Mouse (Mus musculus): ENCODE data around the gene Toporsl.

Toporsl gene

GRCm38 (mm10) chr4:52595927-52596326, at the start of gene Toporsl:
Toporsl (plus strand) TSS chr4:52596274.
- DNase-seq (ENCODE audit: low read depth) = no peak

GRCm38 (mm10) chr4:52557672-52558071, 38.4 kb upstream of the Toporsl start:
- DNase-seq (ENCODE audit: low read depth) = no peak

- no peak for DNase-seq (ENCODE audit: low read depth)
Measured at GRCm38 (mm10) chr4:52558080-52558479, 38.0 kb upstream of the Toporsl start.

GRCm38 (mm10) chr4:52563859-52564258, 32.2 kb upstream of the Toporsl start:
- DNase-seq (ENCODE audit: low read depth) = no peak

GRCm38 (mm10) chr4:52586194-52586734, 9.8 kb upstream of the Toporsl start:
- no peak for DNase-seq (ENCODE audit: low read depth)

- DNase-seq (ENCODE audit: low read depth) = no peak
Measured at GRCm38 (mm10) chr4:52593821-52594356, 2.2 kb upstream of the Toporsl start.

GRCm38 (mm10) chr4:52594632-52595031, 1.4 kb upstream of the Toporsl start:
- no peak for DNase-seq (ENCODE audit: low read depth)

- DNase-seq (ENCODE audit: low read depth) = no peak
Measured at GRCm38 (mm10) chr4:52598180-52598881, 2.3 kb downstream of the Toporsl start.

- DNase-seq (ENCODE audit: low read depth) = no peak
Measured at GRCm38 (mm10) chr4:52606923-52607322, 10.8 kb downstream of the Toporsl start.

- no peak for DNase-seq (ENCODE audit: low read depth)
Measured at GRCm38 (mm10) chr4:52634986-52635385, 38.9 kb downstream of the Toporsl start.

- no peak for DNase-seq (ENCODE audit: low read depth)
Measured at GRCm38 (mm10) chr4:52647791-52648190, 51.7 kb downstream of the Toporsl start.

GRCm38 (mm10) chr4:52659701-52660100, 63.6 kb downstream of the Toporsl start:
- DNase-seq (ENCODE audit: low read depth) = no peak

GRCm38 (mm10) chr4:52660701-52661117, 64.6 kb downstream of the Toporsl start:
- no peak for DNase-seq (ENCODE audit: low read depth)

GRCm38 (mm10) chr4:52661311-52661710, 65.2 kb downstream of the Toporsl start:
- no peak for DNase-seq (ENCODE audit: low read depth)

All from c-Kit-positive CD71-positive TER-119-negative erythroid progenitor cells, embryonic 14.5 days (primary cell).